Mouse (Mus musculus): ENCODE results near the gene Cyp2c38. TPM values are rescaled to one million over a fixed set of nuclear protein-coding genes. Genes with fewer than 3 reads are reported as not detected.

The Cyp2c38 gene
- not detected for polyA plus RNA-seq (2017; shearing (Covaris generic))

DNA sequence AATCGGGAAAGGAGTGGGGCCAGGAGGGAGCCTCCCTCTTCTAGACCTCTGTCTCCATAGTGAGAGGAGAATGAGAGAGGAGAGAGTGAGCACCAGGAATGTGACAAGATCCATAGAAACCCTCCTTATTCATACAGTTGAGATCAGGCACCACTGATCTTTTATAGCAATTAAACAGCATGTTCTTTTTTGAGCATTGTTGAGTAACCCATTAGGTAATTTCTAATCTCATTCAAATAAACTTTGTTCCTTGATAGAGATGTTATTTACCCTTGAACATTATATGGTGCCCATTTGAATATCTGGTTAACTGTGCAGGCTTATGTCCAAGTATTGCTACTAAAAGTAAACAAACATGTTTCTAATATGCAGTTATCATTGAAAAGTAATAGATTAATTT is at the start of gene Cyp2c38:
Gene Cyp2c38 (minus strand): TSS at position 135 of the 400 bp plus-strand sequence.

DNA sequence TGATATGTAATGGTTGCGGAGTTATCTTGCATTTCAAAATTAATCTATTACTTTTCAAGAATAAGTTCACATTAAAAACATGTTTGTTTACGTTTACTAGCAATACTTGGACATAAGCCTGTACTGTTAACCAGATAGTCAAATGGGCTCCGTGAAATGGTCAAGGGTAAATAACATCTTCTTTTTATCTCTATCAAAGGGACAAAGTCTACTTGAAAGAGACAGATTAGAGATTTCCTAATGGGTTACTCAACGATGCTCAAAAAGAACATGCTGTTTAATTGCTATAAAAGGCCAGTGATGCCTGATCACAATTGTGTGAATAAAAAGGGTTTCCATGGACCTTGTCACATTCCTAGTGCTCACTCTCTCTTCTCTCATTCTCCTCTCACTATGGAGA is 47.7 kb upstream of the Cyp2c38 start, which contains the start of gene Cyp2c39:
Gene Cyp2c39 (plus strand): TSS at position 329 of the 400 bp plus-strand sequence.

Other genes starting within 250 kb of the Cyp2c38 start
- gene Cyp2c29, start 193.7 kb downstream of the Cyp2c38 start, polyA plus RNA-seq (2017; shearing (Covaris generic)), result not detected
- not detected for gene Cyp2c39, start 47.8 kb upstream of the Cyp2c38 start, polyA plus RNA-seq (2017; shearing (Covaris generic))
- gene Cyp2c67, start 186.0 kb upstream of the Cyp2c38 start, polyA plus RNA-seq (2017; shearing (Covaris generic)), result not detected

Measured in effector memory CD4-positive, alpha-beta T cell, adult 5 months (primary cell).